Mouse (Mus musculus) cerebellum, postnatal 25 days (tissue): ENCODE measurements around the gene Tnpo1.
"Not testable (repeated sequence)": the region's sequence is repeated elsewhere in the genome, so short reads cannot be mapped to it uniquely, and the experiment has no call there.

ENCODE experiments used
- DNase-seq, 2 experiments: peaks; one replicate each; pipeline ENCODE4 v3.0.0; 2021; ENCODE audit warnings: mixed read lengths in 2 of 2

Tnpo1 gene

GRCm38 (mm10) chr13:98883774-98884173 is 42.4 kb downstream of the Tnpo1 start:
- no peak for DNase-seq

- no peak for DNase-seq
Observed at GRCm38 (mm10) chr13:98881991-98882390, 44.2 kb downstream of the Tnpo1 start.

DNA sequence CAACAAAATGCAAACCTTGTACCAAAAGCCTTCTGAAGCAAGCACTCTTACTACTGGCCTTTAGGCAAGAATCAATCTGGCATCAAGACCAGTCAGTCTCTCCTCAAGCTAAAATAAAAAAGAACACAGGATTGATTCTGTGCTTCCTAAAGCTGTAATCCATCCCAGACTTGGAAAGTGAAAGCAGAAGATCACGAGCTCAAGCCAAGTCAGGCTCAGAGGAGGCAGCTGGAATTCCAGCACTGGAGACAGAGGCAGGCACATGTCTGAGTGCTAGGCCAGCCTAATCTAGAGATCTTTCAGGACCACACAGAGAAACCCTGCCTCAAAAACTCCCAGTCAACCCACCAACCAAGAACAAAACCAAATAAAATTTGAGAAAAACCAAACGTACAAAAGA is 45.8 kb downstream of the Tnpo1 start:
- DNase-seq = no peak

DNA sequence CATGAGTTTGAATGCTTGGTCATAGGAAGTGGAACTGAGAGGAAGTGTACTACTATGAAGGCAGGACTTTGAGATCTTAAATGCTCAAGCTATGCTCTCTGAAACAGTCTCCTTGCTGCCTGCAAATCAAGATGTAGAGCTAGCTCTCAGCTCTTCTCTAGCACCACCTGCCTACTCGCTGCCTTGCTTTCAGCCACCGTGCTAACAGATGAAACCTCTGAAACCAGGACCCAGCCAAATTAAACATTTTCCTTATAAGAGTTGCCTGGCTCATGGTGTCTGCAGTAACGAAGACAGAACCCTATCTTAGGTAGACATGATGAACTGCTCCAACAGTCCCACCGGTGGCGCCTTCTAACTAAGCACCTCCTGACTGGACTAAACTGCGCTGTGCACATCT is 46.8 kb downstream of the Tnpo1 start:
- no peak for DNase-seq

GRCm38 (mm10) chr13:98877165-98877564 is 49.0 kb downstream of the Tnpo1 start:
- no peak for DNase-seq

DNA sequence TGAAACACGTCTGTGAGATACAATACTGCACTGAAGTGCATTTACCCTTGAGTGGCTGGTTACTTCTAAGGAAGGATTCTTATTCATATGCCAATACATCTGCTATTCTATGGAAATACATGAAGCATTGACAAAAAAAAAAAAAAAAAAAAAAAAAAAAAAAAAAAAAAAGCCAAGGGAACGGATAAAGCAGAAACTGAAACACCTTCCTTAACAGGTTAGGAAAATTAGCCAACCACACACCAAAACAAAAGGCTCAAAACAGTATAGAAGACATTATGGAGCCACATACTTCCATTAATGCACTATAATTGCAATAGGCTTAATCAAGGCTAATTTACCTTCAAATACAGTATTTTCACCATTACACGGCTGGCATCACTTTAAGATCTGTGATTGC is 51.5 kb downstream of the Tnpo1 start:
- no peak for DNase-seq

GRCm38 (mm10) chr13:98872273-98872847 is 53.8 kb downstream of the Tnpo1 start:
- no peak for DNase-seq

GRCm38 (mm10) chr13:98871263-98871662 is 54.9 kb downstream of the Tnpo1 start:
- DNase-seq = no peak

DNA sequence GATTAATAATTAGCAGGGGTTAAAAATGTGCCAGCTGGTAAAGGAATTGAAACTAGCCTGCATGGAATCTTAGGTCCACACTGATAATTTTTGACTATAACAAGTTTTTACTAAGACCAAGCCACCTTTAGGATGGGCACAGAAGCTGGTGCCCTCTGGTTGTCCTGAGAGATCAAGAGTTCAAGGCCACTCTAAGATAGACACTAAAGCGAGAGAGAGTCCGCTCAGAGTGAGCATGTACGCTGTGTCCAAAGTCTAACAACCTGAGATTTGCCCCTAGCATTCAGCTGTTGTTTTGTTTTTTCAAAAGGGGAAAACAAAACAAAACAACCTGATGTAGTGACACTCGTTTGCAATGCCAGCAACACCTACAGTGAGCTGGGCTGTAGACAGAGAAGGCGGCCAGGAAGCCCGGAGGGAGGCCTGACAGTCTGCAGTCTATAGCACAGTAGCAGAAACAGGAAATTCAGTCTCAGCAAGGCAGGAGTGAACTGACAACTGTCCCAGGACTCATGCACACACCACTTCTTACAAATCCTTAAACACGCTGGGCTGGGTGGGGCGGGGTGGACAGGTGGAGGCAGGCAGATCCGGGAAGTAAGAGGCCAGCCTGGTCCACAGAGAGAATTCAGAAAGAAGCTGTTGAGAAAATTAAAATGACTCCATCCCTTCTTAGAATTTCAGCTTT is 57.8 kb downstream of the Tnpo1 start:
- no peak for DNase-seq

- DNase-seq = peak; percentile 54 to 70
Observed at GRCm38 (mm10) chr13:98867810-98868209, 58.4 kb downstream of the Tnpo1 start.

GRCm38 (mm10) chr13:98855291-98855690 is 70.9 kb downstream of the Tnpo1 start:
- DNase-seq = no peak

- no peak for DNase-seq
Observed at GRCm38 (mm10) chr13:98845794-98846193, 80.4 kb downstream of the Tnpo1 start.

DNA sequence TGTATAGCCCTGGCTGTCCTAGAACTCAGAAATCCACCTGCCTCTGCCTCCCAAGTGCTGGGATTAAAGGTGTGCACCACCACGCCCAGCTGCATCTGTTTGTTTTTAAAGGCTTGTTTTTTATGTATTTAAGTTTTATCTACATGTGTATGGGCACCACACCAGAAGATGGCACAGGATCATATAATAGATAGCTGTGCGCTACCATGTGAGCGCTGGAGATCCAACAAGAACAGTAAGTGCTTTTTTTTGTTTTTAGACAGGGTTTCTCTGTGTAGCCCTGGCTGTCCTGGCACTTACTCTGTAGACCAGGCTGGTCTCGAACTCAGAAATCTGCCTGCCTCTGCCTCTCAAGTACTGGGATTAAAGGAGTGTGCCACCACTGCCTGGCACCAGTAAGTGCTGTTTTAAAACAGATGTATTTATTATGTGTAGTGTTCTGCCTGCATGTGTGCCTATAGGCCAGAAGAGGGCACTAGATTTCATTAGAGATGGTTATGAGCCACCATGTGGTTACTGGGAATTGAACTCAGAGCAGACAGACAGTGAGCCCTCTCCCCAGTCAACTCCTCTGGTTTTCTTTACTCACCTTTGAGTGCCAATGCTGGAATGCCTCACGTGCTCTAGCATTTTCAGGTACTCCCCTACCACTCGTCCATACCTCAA is 89.6 kb downstream of the Tnpo1 start:
- DNase-seq = no peak

- DNase-seq = no peak
Observed at GRCm38 (mm10) chr13:98835740-98836139, 90.4 kb downstream of the Tnpo1 start.

DNA sequence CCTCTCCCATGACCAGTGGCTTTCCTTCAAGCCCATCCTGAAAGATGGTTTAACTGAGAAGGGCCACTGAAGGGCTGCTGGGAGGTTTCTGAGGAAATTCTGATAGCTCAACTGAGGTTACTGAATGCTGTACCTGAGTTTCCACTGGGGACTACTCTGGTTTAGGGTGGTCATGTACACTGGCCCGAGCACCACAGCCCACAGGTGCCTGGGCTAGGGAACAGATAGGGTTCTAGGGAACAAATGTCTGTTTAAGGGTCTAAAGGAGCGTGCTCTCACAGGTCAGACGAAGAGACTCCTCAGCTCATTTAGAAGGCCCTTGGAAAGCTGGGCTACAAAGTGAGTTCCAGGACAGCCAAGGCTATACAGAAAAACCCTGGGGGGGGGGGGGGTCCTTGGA is 91.5 kb downstream of the Tnpo1 start:
- no peak for DNase-seq

- no peak for DNase-seq
Observed at GRCm38 (mm10) chr13:98834199-98834598, 92.0 kb downstream of the Tnpo1 start.

DNA sequence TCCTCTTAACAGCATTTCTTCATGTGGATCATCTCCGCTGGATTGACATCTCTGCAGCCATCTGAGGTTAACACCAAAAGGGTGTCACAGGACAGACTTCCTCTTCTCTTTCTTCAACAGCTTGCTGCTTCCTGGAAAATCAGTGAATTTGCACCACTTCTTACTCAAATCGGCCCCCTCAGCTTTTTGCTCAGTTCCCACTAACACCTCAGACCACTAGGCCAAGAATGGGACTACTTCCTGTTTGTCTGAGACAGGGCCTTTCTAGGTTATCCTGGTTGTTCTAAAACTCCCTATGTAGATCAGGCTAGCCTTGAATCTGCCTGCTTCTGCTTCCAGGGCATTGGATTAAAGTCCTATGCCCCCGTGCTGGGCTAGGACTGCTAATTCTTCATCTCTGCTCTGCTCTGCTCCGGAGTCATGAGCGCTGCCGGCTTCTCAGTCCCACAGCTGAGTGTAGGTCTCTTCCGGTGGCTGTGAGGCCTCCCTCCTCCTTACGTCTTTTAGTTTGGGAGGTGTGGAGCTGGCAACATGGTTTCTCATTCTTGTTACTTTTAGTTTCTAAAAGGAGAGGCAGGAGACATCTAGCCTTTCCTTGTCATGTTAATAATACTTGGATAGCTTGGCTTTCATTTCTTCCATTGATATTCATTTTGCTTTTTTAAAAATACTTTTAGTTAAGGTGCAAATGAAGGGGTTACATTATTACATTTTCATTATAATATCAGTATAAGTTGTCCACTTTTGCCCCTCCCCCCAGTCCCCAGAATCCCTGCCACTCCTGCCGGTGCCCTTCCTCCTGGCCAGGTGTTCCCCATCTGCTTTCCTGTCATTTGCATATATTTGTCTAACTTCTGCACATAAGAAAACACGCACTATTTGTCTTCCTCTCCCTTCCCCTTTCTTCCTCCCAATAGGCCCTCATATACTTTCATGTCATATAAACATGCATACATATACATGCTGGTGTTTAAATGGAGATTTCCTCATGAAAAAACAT is 93.4 kb downstream of the Tnpo1 start:
- no peak for DNase-seq

DNA sequence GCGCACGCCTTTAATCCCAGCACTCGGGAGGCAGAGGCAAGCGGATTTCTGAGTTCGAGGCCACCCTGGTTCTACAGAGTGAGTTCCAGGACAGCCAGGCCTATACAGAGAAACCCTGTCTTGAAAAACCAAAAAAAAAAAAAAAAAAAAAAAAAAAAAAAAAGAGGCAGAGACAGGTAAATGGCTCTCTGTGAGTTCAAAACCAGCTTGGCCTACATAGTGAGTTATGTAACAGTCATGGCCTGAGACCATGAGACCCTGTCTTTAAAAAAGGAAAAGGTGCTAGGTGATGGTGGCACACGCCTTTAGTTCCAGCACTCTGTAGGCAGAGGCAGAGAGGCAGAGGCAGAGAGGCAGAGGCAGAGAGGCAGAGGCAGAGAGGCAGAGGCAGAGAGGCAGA is 97.2 kb downstream of the Tnpo1 start:
- DNase-seq = not testable (repeated sequence)

GRCm38 (mm10) chr13:98825574-98825973 is 100.6 kb downstream of the Tnpo1 start:
- DNase-seq = no peak

GRCm38 (mm10) chr13:98819094-98819493 is 107.1 kb downstream of the Tnpo1 start:
- DNase-seq = no peak

GRCm38 (mm10) chr13:98818205-98818604 is 108.0 kb downstream of the Tnpo1 start:
- DNase-seq = no peak

- no peak for DNase-seq
Observed at GRCm38 (mm10) chr13:98817766-98818165, 108.4 kb downstream of the Tnpo1 start.
